Comparison of ENCODE assay signal across 28 mouse cellular contexts in the genomic region with DNA sequence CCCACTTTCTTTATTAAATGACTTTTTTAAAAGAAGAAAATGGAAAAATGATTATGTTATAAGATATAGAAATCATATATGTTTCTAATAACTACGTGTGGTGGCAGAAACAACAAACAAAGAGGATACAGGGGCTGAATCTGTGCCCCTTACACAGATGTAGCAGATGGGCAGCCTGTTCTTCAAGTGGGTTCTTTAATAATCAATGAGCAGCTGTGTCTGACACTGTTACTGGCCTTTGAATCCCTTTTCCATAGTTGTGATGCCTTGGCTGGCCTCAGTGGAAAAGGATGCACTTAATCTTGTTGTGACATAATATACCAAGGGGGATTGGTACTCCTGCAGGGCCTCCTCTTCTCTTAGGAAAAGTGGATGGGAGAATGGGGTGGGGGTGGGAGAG.
"Had no signal": no experiment of that assay in that cellular context is flagged by ENCODE, and none has a peak within 500 bp of the region (broad histone marks: within the 10 kb centered on the region; RNA-seq: fewer than 3 reads in every experiment).

No protein-coding gene starts in this region.

- H3K27me3 ChIP-seq: embryonic facial prominence, embryonic 12.5 days; embryonic facial prominence, embryonic 13.5 days; embryonic facial prominence, embryonic 15.5 days; forebrain, embryonic 12.5 days; forebrain, embryonic 13.5 days; forebrain, embryonic 15.5 days had no signal

- H3K9me3 ChIP-seq: embryonic facial prominence, embryonic 10.5 days; embryonic facial prominence, embryonic 12.5 days; embryonic facial prominence, embryonic 13.5 days; embryonic facial prominence, embryonic 15.5 days; forebrain, embryonic 10.5 days; forebrain, embryonic 12.5 days; forebrain, embryonic 13.5 days; forebrain, embryonic 15.5 days had no signal

- H3K4me3 ChIP-seq: embryonic facial prominence, embryonic 10.5 days; embryonic facial prominence, embryonic 12.5 days; embryonic facial prominence, embryonic 13.5 days; embryonic facial prominence, embryonic 15.5 days; erythroblast, embryonic 14.5 days; forebrain, embryonic 10.5 days; forebrain, embryonic 12.5 days; forebrain, embryonic 13.5 days; forebrain, embryonic 15.5 days; gastrocnemius, adult 2 months had no signal

- H3K4me1 ChIP-seq: embryonic facial prominence, embryonic 10.5 days; embryonic facial prominence, embryonic 12.5 days; embryonic facial prominence, embryonic 13.5 days; embryonic facial prominence, embryonic 15.5 days; forebrain, embryonic 10.5 days; forebrain, embryonic 12.5 days; forebrain, embryonic 13.5 days; forebrain, embryonic 15.5 days had no signal

- DNase-seq: cerebellum, adult 2 months; cerebellum, adult 8-10 months; cerebellum, adult 9-10 months; cerebellum, adult 9-11 months; cerebellum, postnatal 10 days; cerebellum, postnatal 14 days; cerebellum, postnatal 25 days; cerebellum, postnatal 36 days; embryo, embryonic 11 days; forebrain, postnatal 0 days; gastrocnemius, adult 2 months; gastrocnemius, postnatal 10 days; gastrocnemius, postnatal 14 days; gastrocnemius, postnatal 25 days; gastrocnemius, postnatal 36 days; heart, adult 11 months; heart, adult 18-20 months had no signal

- H3K36me3 ChIP-seq: embryonic facial prominence, embryonic 10.5 days; embryonic facial prominence, embryonic 12.5 days; embryonic facial prominence, embryonic 13.5 days; embryonic facial prominence, embryonic 15.5 days; forebrain, embryonic 10.5 days; forebrain, embryonic 12.5 days; forebrain, embryonic 15.5 days had no signal

- H3K9ac ChIP-seq: embryonic facial prominence, embryonic 12.5 days; embryonic facial prominence, embryonic 13.5 days; embryonic facial prominence, embryonic 15.5 days; forebrain, embryonic 12.5 days; forebrain, embryonic 13.5 days; forebrain, embryonic 15.5 days; forebrain, postnatal 0 days had no signal

- H3K27ac ChIP-seq: embryonic facial prominence, embryonic 10.5 days; embryonic facial prominence, embryonic 12.5 days; embryonic facial prominence, embryonic 13.5 days; embryonic facial prominence, embryonic 15.5 days; forebrain, embryonic 10.5 days; forebrain, embryonic 12.5 days; forebrain, embryonic 13.5 days; forebrain, embryonic 15.5 days; gastrocnemius, adult 2 months had no signal

- ATAC-seq: forebrain, embryonic 13.5 days; forebrain, embryonic 14.5 days; forebrain, embryonic 15.5 days; forebrain, embryonic 16.5 days; forebrain, postnatal 0 days had no signal

- H3K4me2 ChIP-seq: embryonic facial prominence, embryonic 12.5 days; embryonic facial prominence, embryonic 13.5 days; embryonic facial prominence, embryonic 15.5 days; forebrain, embryonic 12.5 days; forebrain, embryonic 13.5 days; forebrain, embryonic 15.5 days had no signal
